Mouse (Mus musculus) liver, postnatal 0 days (tissue): ENCODE results near the gene 6430571L13Rik.

Experiments
- CTCF ChIP-seq: sonication (generic); IDR thresholded peaks from 2 replicates; pipeline ENCODE4 v1.5.1; 2016; ENCODE audit warnings: antibody characterized with exemption, low read depth
- EP300 ChIP-seq: IDR thresholded peaks from 2 replicates; pipeline ENCODE4 v1.6.1; 2016; ENCODE audit warnings: antibody characterized with exemption, low read depth, mild to moderate bottlenecking

DNA sequence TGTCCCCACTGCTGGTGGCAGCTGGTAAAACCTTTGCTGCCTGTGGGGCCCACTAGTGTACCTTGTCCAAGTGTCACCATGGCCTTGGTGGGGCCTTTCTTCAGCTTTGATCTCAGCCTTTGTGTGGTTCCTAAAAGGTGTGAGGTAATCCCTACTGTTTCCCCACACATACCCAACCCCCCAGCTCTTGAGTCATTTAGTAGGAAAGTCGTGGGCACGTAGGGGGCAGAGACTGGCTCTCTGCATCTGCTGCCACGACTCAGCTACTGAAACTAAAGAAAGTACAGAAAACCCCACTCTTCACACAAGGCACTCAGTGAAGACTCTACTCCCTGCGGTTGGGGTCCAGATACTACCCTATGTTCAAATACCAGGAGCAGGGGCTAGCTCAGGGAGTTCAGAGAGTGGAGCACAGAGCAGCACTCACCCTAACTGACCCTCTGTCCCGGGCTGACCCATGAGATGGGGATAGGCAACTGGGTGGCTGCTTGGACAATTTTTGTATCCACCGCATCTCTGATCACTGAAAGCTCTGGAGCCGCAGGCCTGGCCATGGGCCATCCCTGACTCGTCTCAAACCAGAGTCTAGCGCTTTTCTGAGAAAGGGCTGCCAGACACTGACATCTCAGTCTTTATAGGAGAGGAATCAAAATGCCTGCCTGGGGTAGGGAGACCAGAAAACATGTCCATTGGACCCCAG lies 37.1 kb upstream of the 6430571L13Rik start:
- TF ChIP-seq CTCF (no peak), EP300 (no peak)
